Mouse (Mus musculus): ENCODE measurements around the gene Fbxl2. TPM values are rescaled to one million over a fixed set of nuclear protein-coding genes. Genes with fewer than 3 reads are reported as not detected.

Fbxl2 gene
- total RNA-seq, 2 experiments from 2014 or later = 50.7 to 56.1 TPM

GRCm38 (mm10) chr9:113978656-113979055 lies 67.3 kb downstream of the Fbxl2 start:
- DNase-seq (ENCODE audit: low spot score in 2 of 2) = no peak
- intact Hi-C loops (cut with DNase I) = no loop called here

GRCm38 (mm10) chr9:113977225-113977840 lies 68.7 kb downstream of the Fbxl2 start:
- no peak for DNase-seq (ENCODE audit: low spot score in 2 of 2)
- intact Hi-C loops (cut with DNase I) = no loop called here

GRCm38 (mm10) chr9:113976264-113976663 lies 69.7 kb downstream of the Fbxl2 start:
- DNase-seq (ENCODE audit: low spot score in 2 of 2) = no peak
- intact Hi-C loops (cut with DNase I) = no loop called here

GRCm38 (mm10) chr9:113975442-113975841 lies 70.5 kb downstream of the Fbxl2 start:
- intact Hi-C loops (cut with DNase I) = no loop called here
- no peak for DNase-seq (ENCODE audit: low spot score in 2 of 2)

- DNase-seq (ENCODE audit: low spot score in 2 of 2) = no peak
- intact Hi-C loops (cut with DNase I) = no loop called here
Observed at GRCm38 (mm10) chr9:113974945-113975344, 71.0 kb downstream of the Fbxl2 start.

GRCm38 (mm10) chr9:113973857-113974256 lies 72.1 kb downstream of the Fbxl2 start:
- no peak for DNase-seq (ENCODE audit: low spot score in 2 of 2)
- intact Hi-C loops (cut with DNase I) = no loop called here

- DNase-seq (ENCODE audit: low spot score in 2 of 2) = no peak
- intact Hi-C loops (cut with DNase I) = no loop called here
Observed at GRCm38 (mm10) chr9:113971615-113972014, 74.4 kb downstream of the Fbxl2 start.

GRCm38 (mm10) chr9:113970041-113970440 lies 76.0 kb downstream of the Fbxl2 start:
- intact Hi-C loops (cut with DNase I) = no loop called here
- no peak for DNase-seq (ENCODE audit: low spot score in 2 of 2)

- no peak for DNase-seq (ENCODE audit: low spot score in 2 of 2)
- intact Hi-C loops (cut with DNase I) = no loop called here
Observed at GRCm38 (mm10) chr9:113969399-113969798, 76.6 kb downstream of the Fbxl2 start.

GRCm38 (mm10) chr9:113968967-113969366 lies 77.0 kb downstream of the Fbxl2 start:
- no peak for DNase-seq (ENCODE audit: low spot score in 2 of 2)
- intact Hi-C loops (cut with DNase I) = no loop called here

GRCm38 (mm10) chr9:113966838-113967237 lies 79.2 kb downstream of the Fbxl2 start:
- intact Hi-C loops (cut with DNase I) = no loop called here

GRCm38 (mm10) chr9:113964415-113964814 lies 81.6 kb downstream of the Fbxl2 start:
- no peak for DNase-seq (ENCODE audit: low spot score in 2 of 2)

More at GRCm38 (mm10) chr9:113966838-113967237, 79.2 kb downstream of the Fbxl2 start:
- no peak for DNase-seq (ENCODE audit: low spot score in 2 of 2)

GRCm38 (mm10) chr9:113963718-113964117 lies 82.3 kb downstream of the Fbxl2 start:
- intact Hi-C loops (cut with DNase I) = no loop called here
- no peak for DNase-seq (ENCODE audit: low spot score in 2 of 2)

More at GRCm38 (mm10) chr9:113964415-113964814, 81.6 kb downstream of the Fbxl2 start:
- intact Hi-C loops (cut with DNase I) = no loop called here

- intact Hi-C loops (cut with DNase I) = no loop called here
- DNase-seq (ENCODE audit: low spot score in 2 of 2) = no peak
Observed at GRCm38 (mm10) chr9:113957777-113958176, 88.2 kb downstream of the Fbxl2 start.

- DNase-seq (ENCODE audit: low spot score in 2 of 2) = no peak
- intact Hi-C loops (cut with DNase I) = no loop called here
Observed at GRCm38 (mm10) chr9:113947216-113947615, 98.8 kb downstream of the Fbxl2 start.

GRCm38 (mm10) chr9:113943372-113943771 lies 102.6 kb downstream of the Fbxl2 start:
- intact Hi-C loops (cut with DNase I) = no loop called here
- no peak for DNase-seq (ENCODE audit: low spot score in 2 of 2)

- DNase-seq (ENCODE audit: low spot score in 2 of 2) = no peak
- intact Hi-C loops (cut with DNase I) = no loop called here
Observed at GRCm38 (mm10) chr9:113941103-113941805, 104.7 kb downstream of the Fbxl2 start.

GRCm38 (mm10) chr9:113939063-113939850 lies 106.7 kb downstream of the Fbxl2 start:
- intact Hi-C loops (cut with DNase I) = no loop called here
- no peak for DNase-seq (ENCODE audit: low spot score in 2 of 2)

GRCm38 (mm10) chr9:113935638-113936037 lies 110.4 kb downstream of the Fbxl2 start:
- DNase-seq (ENCODE audit: low spot score in 2 of 2) = no peak
- intact Hi-C loops (cut with DNase I) = no loop called here

GRCm38 (mm10) chr9:113932501-113932900 lies 113.5 kb downstream of the Fbxl2 start:
- intact Hi-C loops (cut with DNase I) = no loop called here
- DNase-seq (ENCODE audit: low spot score in 2 of 2) = no peak

All from left cerebral cortex, postnatal 14 days (tissue).